Mouse (Mus musculus): Measurements from ENCODE around the gene Mzf1.
"Not testable (repeated sequence)": the region's sequence is repeated elsewhere in the genome, so short reads cannot be mapped to it uniquely, and the experiment has no call there.

Gene Mzf1

DNA sequence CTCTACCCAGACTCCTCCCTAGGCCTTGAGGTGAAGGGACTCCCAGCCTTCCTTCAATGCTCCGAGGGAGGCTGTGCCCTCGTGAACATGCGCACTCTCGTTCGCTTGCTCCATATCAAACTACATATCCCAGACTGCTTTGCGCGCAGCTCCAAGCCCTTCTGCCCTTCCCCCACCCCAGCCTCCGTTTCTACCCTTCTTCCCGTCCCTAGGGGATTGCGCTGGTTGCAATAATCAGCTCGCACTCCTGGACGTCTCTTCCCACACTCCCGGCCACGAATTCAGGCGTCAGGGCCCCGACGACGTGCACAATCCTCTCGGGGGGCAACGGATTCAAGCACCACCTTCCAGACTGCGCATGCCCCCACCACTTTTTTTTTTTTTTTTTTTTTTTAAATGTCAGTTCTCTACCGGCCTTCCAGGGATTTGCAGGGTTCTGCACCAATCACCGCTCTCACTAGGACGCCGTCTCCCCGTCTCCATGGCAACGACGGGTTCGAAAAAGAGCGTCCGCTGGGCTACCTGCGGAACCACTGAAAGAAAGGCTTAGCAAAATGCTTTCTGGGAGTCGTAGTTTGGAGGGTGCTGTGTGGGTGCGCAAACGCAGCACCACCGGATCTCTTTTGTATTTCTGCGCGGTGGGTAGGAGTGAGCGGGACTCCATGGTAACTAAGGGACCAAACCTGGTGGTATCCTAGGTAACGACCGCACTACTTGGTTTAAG is at the start of gene Mzf1:
Mzf1 (minus strand) TSS at position 478 of the 724 bp plus-strand sequence.
- peak; percentile 97 for ATAC-seq (ENCODE audit: low TSS enrichment)

DNA sequence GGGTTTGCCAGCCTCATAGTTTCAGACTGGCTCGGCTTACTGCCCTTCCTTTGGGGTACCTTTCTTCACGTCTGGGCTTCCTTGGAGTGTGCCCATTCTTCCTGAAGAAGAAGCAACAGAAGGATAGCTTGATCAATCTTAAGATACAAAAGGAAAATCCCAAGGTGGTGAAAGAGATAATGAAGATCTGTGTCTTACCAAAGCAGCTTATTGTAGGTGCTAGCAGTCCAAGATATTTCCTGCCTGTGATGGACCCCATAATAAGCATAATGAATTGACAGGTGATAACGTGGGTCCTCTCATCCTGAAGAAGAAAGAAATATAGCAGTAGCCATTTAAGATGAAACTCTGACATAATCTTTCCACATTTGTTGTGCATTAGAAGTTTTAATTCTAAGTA is 40.5 kb upstream of the Mzf1 start, which contains the start of gene Vmn1r85:
Vmn1r85 (minus strand) TSS at position 101 of the 400 bp plus-strand sequence.
- ATAC-seq (ENCODE audit: low TSS enrichment), result no peak

DNA sequence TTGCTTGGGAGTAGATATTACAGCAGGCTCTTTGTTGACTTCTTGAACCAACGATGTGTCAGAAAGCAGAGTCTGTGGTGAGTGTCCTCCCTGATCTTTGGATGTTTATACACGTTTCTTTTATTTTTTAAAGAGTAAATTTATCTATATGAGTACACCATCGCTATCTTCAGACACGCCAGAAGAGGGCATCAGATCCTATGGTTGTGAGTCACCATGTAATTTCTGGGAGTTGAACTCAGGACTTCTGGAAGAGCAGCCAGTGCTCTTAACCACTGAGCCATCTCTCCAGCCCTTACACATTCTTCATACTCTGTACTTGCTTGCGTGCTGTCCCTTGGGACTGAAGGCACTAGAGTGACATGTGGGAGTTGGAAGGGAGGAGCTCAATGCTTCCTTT is 17.7 kb upstream of the Mzf1 start:
- ATAC-seq (ENCODE audit: low TSS enrichment), result no peak

DNA sequence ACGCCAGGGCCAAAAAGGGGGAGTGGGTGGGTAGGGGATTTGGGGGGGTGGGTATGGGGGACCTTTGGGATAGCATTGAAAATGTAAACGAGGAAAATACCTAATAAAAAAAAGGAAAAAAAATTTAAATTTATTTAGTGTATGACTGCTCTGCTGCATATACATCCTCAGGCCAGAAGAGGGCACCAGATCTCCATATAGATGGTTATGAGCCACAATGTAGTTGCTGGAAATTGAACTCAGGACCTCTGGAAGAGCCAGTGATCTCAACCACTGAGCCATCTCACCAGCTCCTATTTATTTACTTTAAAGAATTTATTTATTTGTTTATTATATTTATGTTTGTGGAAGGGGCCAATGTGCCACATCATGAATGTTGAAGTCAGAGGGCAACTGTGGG is 8.8 kb upstream of the Mzf1 start:
- not testable (repeated sequence) for ATAC-seq (ENCODE audit: low TSS enrichment)

DNA sequence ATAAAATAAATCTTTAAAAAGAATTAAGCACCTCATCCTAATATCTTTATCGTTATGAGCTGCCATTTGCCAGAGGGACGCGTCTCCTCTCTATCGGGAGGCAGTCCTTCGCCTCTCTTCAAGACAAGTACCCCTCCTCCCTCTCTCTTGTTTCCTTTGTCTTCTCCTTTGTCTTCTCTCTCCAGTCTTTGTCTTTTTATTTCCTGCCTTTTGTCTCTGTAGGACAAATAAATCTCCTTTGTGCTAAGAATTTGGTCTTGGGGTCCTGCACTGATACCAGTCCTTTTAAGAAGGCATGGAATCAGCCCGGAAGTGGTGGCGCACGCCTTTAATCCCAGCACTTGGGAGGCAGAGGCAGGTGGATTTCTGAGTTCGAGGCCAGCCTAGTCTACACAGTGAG is 5.0 kb upstream of the Mzf1 start:
- no peak for ATAC-seq (ENCODE audit: low TSS enrichment)

DNA sequence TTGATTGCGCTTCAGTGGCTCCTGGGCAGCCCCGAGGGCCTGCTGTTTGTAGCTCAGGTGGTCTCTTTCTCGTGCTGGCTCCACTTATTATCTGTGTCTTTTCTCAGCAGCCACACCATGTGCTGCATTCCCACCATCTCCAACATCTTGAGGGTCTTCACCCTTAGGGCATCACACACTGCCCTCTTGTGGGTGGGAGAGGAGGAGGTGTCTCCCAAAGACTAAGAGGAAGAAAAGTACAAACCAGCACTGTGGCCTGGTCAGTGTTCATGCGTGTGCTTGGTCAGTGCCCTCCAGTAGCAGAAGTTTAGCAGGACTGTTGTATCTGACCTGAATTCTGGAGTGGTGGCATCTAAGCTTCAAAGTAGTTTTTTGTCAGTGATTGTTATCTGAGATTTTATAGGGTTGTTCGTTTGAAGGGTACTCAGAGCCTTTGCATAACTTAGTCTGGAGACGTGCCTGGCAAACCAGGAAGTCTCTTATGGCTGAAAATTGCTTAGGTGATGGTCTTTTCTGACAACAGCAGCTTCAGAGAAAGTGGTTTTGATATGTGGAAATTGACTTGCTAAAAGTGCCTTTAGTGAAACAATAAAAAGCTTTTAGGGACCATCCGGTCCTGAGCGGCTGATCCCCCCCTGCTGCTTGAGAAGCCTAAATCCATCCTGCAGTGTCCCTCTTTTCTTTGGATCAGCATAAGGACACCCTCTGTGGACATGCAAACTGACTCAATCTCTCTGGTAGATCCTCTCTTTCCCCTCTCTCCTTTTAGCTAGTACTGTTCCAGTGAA is 2.5 kb upstream of the Mzf1 start:
- ATAC-seq (ENCODE audit: low TSS enrichment), result no peak

DNA sequence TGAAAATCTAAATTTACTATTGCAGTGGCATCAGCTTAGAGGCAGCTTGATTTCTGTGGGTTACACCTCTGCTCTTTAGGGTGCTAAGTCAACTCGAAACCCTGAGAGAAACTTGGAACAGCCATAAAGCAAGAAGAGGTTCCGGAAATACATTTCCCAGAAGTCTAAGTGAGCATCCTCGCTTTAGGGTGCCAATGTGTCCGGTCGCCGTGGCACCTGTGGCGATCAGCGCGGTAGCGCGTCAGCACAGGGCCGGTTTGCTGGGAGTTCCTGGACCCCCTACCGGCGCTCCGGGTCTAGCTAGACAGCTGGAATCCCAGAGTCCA is 640 bp downstream of the Mzf1 start:
- peak; percentile 64 for ATAC-seq (ENCODE audit: low TSS enrichment)

DNA sequence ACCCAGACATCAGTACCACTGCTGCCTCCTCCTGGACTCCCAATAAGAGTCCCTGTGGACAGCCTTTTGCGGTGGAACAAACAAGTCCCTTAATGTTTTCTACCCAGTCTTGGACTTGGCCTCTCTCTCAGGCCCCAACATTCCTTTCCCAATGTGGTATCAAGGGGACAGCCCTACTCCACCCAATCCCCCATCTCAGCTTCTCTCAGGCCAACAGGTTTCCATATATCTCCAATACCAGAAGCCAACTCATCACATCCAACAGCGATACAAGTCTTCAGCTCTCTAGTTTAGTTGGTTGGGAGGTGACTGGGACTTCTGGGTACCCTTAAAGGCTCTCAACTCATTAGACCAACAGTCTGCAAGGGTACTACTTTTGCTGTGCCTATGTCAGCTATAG is 1.1 kb downstream of the Mzf1 start:
- no peak for ATAC-seq (ENCODE audit: low TSS enrichment)

DNA sequence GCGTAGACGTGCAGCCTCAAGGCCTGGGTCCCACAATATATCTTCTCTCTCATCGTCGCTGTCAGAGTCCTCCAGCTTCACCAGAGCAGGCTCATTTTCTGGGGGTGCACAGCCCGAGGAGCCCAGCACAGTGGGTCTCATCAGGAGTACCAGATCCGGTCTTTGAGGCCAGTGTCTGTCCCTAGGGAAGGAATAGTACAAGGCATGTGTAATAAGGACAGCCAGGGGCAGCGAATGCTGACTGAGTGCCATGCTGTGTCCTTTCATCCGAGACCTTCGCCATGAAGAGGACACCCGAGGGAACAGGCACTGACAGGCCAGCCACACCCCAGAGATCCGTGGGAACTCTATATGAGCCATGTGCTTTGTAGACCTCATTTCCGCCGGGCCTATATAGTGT is 1.6 kb downstream of the Mzf1 start:
- ATAC-seq (ENCODE audit: low TSS enrichment), result no peak

DNA sequence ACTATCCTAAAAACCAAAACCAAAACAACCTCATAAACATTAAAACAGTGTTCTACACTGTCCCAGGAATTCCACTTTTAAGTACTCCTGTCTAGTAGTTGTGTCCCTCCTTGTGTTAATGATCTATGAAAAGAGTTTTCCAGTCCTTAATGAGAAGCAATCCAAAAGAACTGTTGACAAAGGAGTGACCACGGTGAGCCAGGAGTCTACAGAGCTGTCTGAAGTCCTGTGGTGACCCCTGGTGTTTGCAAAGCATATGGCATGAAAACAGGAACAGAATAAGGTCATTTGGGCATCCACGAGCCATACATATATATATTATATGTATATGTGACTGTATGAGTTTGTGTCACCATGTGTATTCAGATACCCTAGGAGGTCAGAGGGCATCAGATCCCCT is 8.5 kb downstream of the Mzf1 start:
- ATAC-seq (ENCODE audit: low TSS enrichment), result no peak

DNA sequence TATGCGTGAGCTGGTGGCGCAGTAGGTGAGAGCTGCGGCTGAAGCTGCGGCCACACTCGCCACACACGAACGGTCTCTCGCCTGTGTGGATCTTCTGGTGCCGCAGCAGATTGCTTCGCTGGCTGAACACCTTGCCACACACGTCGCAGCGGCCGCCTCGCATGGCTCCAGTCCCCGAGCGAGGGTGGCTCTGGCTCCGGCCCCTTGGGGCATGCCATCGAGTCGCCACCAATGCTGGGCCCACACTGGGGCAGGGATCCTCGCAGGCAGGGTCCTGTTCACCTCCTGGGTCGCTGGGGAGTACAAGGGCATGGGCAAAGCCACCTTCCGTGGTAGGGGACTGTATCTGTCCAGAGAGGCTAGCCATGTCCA is 10.3 kb downstream of the Mzf1 start:
- ATAC-seq (ENCODE audit: low TSS enrichment), result no peak

DNA sequence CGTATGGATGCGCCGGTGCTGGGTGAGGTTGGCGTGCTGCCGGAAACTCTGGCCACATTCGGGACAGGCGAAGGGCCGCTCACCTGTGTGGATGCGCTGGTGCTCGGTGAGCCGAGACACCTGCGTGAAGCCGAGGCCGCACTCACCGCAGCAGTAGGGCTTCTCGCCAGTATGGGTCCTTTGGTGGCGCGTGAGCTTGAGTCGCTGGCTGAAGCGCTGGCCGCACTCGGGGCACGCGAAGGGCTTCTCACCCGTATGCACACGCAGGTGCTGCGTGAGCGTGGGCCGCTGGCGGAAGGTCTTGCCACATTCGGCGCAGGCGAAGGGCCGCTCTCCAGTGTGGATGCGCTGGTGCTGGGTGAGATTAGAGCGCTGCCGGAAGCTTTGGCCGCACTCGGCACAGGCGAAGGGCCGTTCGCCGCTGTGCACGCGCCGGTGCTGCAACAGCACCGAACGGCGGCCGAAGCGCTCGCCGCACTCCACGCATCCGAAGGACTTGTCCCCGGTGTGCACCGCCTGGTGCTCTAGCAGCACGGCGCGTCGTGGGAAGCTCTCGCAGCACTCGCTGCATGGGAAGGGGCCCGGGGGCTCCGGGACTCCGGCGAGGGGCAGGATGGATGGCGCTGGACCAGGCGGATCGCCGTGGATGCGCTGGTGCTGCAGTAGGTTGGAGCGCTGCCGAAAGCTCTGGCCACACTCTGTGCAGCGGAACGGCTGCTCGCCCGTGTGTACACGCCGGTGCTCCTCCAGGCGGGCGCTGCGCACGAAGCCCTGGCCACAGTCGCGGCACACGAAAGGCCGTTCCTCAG is 10.9 kb downstream of the Mzf1 start:
- ATAC-seq (ENCODE audit: low TSS enrichment), result peak; percentile 71

DNA sequence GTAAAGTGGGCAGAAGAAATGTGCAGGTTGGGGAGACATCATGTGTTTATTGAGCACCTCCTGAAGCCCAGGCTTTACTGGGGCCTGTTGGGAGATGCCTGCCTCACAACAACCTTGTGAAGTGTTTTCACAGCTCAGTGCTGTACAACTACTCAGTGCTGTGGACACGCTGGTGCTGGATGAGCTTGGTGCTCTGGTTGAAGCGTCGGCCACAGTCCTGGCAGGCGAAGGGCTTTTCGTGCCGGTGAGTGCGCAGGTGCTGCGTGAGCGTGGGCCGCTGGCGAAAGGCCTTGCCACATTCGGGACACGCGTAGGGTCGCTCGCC is 11.5 kb downstream of the Mzf1 start:
- ATAC-seq (ENCODE audit: low TSS enrichment), result no peak

DNA sequence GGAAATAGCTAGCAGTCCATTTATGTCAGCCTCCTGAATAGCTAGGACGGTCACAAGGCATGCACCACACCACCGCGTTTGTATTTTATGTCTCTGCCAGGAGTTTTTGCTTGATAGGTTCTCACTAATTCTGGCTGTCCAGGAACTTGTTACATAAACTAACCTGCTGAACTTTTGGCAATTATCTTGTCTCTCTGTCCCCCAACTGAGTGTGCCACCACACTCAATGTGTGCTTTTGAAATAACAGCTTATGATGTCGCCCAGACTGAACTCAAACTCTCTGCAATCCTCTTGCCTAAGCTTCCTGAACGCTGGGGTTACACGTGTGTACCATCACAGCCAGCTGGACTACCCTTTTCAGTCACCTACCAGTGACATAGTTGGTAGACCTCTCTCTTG is 12.1 kb downstream of the Mzf1 start:
- no peak for ATAC-seq (ENCODE audit: low TSS enrichment)

DNA sequence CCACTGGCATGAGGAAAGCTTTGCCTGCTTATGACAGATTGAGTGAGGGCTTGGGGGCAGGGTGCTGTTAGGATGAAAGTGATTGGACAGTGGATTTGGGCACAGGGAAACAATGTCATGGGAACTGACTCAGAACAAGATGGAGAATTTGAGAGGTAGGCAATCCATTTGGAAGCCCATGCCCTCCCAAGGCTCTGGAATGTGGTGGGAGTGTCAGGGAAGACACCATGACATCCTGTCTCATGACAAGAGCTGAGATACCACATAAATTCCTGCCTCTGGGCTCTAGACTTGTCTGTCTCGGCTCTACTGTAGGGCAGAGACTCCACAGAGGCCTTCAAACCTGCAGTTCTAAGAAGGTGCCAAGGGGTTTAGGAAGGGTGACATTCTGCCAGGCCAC is 13.3 kb downstream of the Mzf1 start:
- no peak for ATAC-seq (ENCODE audit: low TSS enrichment)

DNA sequence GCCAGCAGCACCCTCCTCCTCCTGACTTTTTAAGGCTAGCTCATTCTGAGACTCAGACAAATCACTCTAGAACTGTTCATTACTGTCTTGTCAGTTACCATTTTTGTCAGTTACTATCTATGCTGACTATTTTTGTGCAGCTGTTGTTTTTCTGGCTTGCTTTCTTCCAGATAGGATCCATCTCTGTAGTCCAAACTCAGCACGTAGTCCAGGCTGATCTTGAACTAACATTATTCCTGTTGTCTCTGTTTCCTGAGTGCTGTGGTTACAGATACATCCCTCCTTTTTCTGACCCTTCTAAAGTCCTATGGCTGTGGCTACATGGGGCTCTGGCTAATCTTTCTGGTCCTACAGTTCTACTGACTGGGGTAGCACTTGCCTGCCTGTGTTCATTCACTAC is 15.4 kb downstream of the Mzf1 start:
- ATAC-seq (ENCODE audit: low TSS enrichment), result no peak

DNA sequence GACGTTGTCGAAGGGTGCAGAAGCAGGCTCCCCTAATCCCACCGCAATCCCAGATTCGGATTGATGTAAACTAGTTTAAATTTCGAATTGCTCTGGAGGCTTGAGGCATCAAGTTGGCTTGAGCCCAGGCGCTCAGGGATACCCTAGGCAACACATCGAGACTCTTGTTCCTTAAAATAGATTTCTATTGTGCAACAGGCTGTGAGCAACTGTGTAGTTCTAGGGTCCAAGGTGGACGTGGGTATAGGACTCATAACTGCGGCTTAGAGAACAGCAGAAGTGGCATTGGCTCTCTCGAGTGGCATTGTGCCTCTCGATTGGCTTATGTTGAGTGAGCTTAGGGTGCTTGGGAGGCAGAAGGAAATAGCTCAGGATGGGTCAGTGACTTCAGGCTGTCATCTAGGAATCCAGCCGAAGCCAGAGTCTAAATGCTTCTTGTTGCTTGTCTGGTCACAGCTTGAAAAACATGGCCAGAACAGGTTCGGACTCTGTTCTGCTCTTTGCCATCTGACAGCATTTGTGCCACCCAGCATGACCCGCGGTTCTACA is 15.9 kb downstream of the Mzf1 start:
- no peak for ATAC-seq (ENCODE audit: low TSS enrichment)

DNA sequence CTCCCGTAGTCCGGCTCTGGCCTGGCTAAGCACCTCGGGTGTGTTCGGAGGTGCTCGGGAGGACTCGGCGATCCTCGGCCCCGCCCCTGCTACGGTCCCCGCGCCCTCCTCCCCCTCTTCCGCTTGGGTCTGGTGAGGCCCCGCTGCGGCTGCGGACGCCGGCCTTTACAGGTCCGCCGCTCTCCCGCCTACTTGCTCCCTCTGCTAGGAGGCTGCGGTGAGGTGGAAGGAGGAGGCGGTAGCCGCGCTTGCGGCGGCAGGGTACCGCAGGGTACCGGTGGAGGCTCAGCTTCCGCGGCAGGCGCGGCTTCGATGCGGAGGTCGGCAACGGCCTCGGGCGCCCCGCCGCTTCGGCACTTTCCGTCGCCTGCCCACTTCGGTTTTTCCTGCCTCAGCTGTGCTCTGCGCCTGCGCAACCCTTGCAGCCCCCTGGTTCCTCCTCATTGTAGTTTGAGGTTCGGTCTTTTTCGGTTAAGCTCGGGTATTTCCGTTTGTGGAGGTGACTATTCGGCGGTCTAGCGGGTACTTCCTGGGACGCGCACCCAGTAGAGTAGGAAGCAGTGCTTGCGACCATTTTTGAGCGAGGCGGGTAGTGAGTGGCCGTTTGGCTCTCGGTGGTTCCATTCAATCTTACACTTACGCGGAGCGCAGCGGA is 16.5 kb downstream of the Mzf1 start, which contains the start of gene Ube2m:
Ube2m (minus strand) TSS at position 375 of the 655 bp plus-strand sequence.
- ATAC-seq (ENCODE audit: low TSS enrichment), result peak; percentile 65

DNA sequence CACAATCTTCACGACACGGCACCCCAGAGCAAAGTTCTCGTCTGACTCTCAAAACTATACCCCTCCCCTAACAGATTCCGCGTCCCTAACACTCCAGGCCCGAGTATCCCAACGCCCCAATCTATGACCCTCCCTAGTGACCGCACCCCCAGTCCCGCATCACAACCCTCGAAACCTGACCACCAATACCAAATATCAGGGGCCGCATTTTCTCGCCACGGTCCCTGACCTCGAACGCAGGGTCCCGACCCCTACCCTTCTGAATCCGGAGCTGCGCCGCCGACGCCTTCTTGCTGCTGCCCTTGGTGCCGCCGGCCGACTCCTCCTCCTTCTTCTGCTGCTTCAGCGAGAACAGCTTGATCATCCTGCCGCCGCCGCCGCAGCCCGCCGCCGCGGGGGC is 17.2 kb downstream of the Mzf1 start:
- no peak for ATAC-seq (ENCODE audit: low TSS enrichment)

DNA sequence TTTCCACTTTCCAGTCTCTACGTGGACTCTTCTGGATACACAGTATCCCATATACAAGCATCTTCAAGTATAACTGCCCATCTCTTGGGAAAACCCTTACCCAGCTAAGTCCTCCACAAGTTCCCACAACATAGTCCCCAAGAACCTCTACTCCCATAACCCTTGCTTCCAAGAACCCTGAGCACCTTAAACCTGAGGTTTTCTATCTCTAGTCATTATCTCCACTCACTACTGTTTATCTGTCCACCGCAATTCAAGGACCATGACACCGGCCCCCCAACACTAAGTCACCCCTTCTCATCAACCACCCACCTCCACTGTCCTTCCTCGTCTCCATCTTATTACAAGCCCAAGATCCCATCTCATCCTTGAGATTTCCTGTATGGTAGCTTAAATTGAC is 17.8 kb downstream of the Mzf1 start:
- ATAC-seq (ENCODE audit: low TSS enrichment), result no peak

DNA sequence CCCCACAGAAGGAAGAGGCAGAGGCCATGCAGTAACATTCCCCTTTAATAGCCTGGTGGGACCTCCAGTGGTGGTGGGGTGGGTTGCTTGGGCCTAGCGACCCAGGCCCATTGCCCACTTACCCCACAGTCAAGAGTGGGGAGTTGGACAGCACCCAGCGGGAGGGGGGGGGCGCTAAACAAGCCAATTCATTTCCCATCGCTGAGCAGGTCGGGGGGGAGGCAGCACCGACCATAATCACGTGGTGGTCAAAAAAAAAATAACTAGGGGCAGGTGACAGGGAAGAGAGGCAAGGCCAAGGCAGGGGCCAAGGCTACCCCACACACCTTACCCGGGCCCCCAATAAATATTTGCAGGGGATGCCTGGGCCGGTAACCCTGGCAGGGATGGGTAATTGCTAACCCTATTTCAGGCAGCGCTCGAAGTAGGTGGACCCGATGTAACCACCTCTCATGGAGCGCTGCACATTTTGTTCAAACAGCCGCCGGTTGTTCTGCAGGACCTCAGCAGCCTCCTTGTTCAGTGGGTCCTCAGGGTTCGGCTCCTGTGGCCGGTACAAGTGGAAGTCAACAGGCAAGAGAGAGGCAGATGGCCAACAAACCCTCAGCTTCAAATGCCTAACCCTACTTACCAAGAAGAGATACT is 19.2 kb downstream of the Mzf1 start:
- no peak for ATAC-seq (ENCODE audit: low TSS enrichment)
